9 mouse cellular contexts compared by ENCODE assay signal in genomic region chr2:38533767-38534166, GRCm38 (mm10). TPM values are rescaled to one million over a fixed set of nuclear protein-coding genes. Genes with fewer than 3 reads are reported as not detected.
A peak's percentile ranks its signal among the peaks of the same experiment; 100 is the strongest.
DNase-seq lines count a peak whose midpoint lies in the region; ATAC-seq and TF ChIP-seq lines count a peak whose summit lies in the region.
"Had no signal": no experiment of that assay in that cellular context is flagged by ENCODE, and none has a peak within 500 bp of the region (broad histone marks: within the 10 kb centered on the region; RNA-seq: fewer than 3 reads in every experiment).

No protein-coding gene starts in this region.

- no peak overlapping the region for H3K4me3 ChIP-seq in gastrocnemius, adult 2 months
- H3K4me3 ChIP-seq in lung, embryonic 14.5 days (ENCODE audit: low read depth, low read length), result no peak overlapping the region
- H3K4me3 ChIP-seq in kidney, embryonic 15.5 days (replicated peaks), result no peak overlapping the region
- no peak overlapping the region for H3K4me3 ChIP-seq in macrophage (ENCODE audit: inconsistent target)

- 42% methylated on average over 6 of the region's 6 CpGs for WGBS in lung, embryonic 14.5 days
- WGBS in kidney, embryonic 15.5 days, result 66% methylated on average over 6 of the region's 6 CpGs
- WGBS in macrophage (ENCODE audit: missing documents), result 33% methylated on average over 6 of the region's 6 CpGs

- no peak overlapping the region for H3K9ac ChIP-seq in lung, embryonic 14.5 days
- no peak overlapping the region for H3K9ac ChIP-seq in kidney, embryonic 15.5 days

- H3K4me2 ChIP-seq in lung, embryonic 14.5 days, result no peak overlapping the region
- H3K4me2 ChIP-seq in kidney, embryonic 15.5 days, result no peak overlapping the region

- peaks cover 48% of the 10 kb centered on the region for H3K4me1 ChIP-seq in lung, embryonic 14.5 days (ENCODE audit: insufficient read depth)
- H3K4me1 ChIP-seq in kidney, embryonic 15.5 days, result peaks cover 79% of the 10 kb centered on the region

- intact Hi-C loops in gastrocnemius, adult 2 months (cut with DNase I), result no loop called here

- ATAC-seq in lung, embryonic 14.5 days (ENCODE audit: insufficient read depth), result no peak
- no peak for ATAC-seq in kidney, embryonic 15.5 days (replicated peaks; ENCODE audit: low FRiP score)
- ATAC-seq: hindbrain, postnatal 0 days had no signal

- no peak for TF ChIP-seq CTCF in gastrocnemius, adult 2 months (IDR thresholded peaks at IDR 0.05)
- no peak for TF ChIP-seq CTCF in lung, embryonic 14.5 days (IDR thresholded peaks at IDR 0.05; ENCODE audit: low read depth)

- no peak for DNase-seq in gastrocnemius, adult 2 months
- DNase-seq in gastrocnemius, postnatal 10 days, result no peak
- no peak for DNase-seq in lung, embryonic 14.5 days
- no peak for DNase-seq in lung, adult 18-20 months
- no peak for DNase-seq in right cerebral cortex, adult 18-20 months
- DNase-seq in frontal cortex, postnatal 10 days (ENCODE audit: low spot score in 2 of 2), result no peak

- no peaks in the 10 kb centered on the region for H3K27me3 ChIP-seq in lung, embryonic 14.5 days (ENCODE audit: insufficient read depth, low read length)
- no peaks in the 10 kb centered on the region for H3K27me3 ChIP-seq in kidney, embryonic 15.5 days

- no peaks in the 10 kb centered on the region for H3K36me3 ChIP-seq in lung, embryonic 14.5 days (ENCODE audit: insufficient read depth)
- no peaks in the 10 kb centered on the region for H3K36me3 ChIP-seq in kidney, embryonic 15.5 days
- no peaks in the 10 kb centered on the region for H3K36me3 ChIP-seq in macrophage (ENCODE audit: inconsistent target)

- H3K27ac ChIP-seq in gastrocnemius, adult 2 months, result peak overlapping the region; percentile 74
- peak overlapping the region; percentile 76; the same call in 1 of the 2 replicates for H3K27ac ChIP-seq in lung, embryonic 14.5 days (ENCODE audit: low read depth)
- H3K27ac ChIP-seq in kidney, embryonic 15.5 days, result peak overlapping the region; percentile 42
- H3K27ac ChIP-seq in macrophage, result peak overlapping the region; percentile 98
- H3K27ac ChIP-seq: hindbrain, postnatal 0 days had no signal

- peaks cover 90% of the 10 kb centered on the region for H3K79me2 ChIP-seq in macrophage (ENCODE audit: inconsistent target)

- no peaks in the 10 kb centered on the region for H3K9me3 ChIP-seq in lung, embryonic 14.5 days (ENCODE audit: low read depth, low read length)
- H3K9me3 ChIP-seq in kidney, embryonic 15.5 days (replicated peaks), result no peaks in the 10 kb centered on the region

RNA-seq across cellular contexts. Expression of gene Nek6, which starts 22.3 kb away (rescaled TPM):
- 10 to 100 TPM in 1 of 2 experiments, 1 to 10 TPM in 1; 4.9 to 10.7 TPM for total RNA-seq in gastrocnemius, adult 2 months (2021)
- 10 to 100 TPM; 17.2 to 17.5 TPM for total RNA-seq in gastrocnemius, postnatal 10 days (2021)
- polyA plus RNA-seq in lung, embryonic 14.5 days (2014; fragmentation: Nextera tagmentation; extraction: Ambion mirVana), result 129 and 134 TPM in 2 replicates
- 69.3 and 73.1 TPM in 2 replicates for polyA plus RNA-seq in kidney, embryonic 15.5 days (2015; fragmentation: Nextera tagmentation; extraction: Ambion mirVana)
- 10 to 100 TPM in 24 of 26 experiments, 1 to 10 TPM in 2; 7.6 to 91.2 (median 22.2) TPM for total RNA-seq in macrophage (2018; cell fraction: chromatin; rRNA removed)
- total RNA-seq in macrophage (2018; cell fraction: cytosol; rRNA removed), result 10 to 100 TPM; 21.6 to 55.9 (median 38.0) TPM
- 100 to 1,000 TPM in 1 of 26 experiments, 10 to 100 TPM in 24, 1 to 10 TPM in 1; 9.4 to 134 (median 28.9) TPM for total RNA-seq in macrophage (2018; cell fraction: nucleus; rRNA removed)
- polyA plus RNA-seq in macrophage (2018), result 25.6 to 82.5 TPM (median 33.5 TPM) in 3 replicates

Comparison
In these comparisons a context has a peak if more than half of its experiments do, and no peak if none do; other contexts are left out.
1. H3K27ac ChIP-seq: peak in every context shown above with its lines; median percentile 98 in macrophage; 76 in lung, embryonic 14.5 days; 74 in gastrocnemius, adult 2 months; 42 in kidney, embryonic 15.5 days.